Mouse (Mus musculus): Measurements from ENCODE around the gene Thrb. TPM values are rescaled to one million over a fixed set of nuclear protein-coding genes. Genes with fewer than 3 reads are reported as not detected.
A peak's percentile ranks its signal among the peaks of the same experiment; 100 is the strongest.

Thrb gene
- polyA plus RNA-seq, 1 experiment from 2014 or later, result 1.8 TPM

DNA sequence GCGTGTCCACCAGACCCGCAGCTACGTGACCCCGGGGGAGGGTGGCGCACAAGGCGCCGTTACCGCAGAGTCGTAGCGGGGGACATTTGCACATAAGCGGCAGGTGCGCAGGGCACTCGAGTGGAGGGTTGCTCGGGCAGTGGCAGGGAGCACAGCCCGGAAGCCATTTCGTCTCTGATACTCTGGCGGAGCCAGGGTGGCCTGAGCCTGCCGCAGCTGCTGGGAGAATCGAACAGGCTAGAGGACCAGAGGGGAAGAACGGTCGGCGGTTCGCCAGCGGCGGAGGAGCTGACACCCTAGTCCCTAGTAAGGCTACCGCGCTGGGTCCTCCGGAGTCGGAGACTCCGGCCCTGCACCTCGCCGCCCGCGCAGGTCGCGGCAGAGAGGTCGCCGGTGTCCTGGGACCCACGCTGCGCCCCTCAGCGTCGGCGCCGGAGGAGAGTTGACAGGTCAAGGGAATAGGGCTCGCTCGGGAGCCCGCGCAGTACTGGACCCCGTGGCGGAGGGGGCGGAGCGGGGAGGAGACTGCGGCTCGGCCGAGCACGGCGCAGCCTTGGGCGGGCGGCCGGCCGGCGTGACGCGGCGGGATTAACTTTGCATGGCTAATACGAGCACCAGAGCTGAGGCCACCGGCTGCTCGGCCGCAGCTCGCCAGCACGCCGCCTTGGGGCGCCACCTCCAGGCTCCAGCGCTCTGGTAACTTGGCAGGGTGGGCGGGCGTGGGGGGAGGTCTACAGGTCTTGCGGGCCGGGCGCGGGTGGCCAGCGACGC is 453 bp downstream of the Thrb start:
- H3K27me3 ChIP-seq (ENCODE audit: control insufficient read depth, insufficient read depth, low read length), result 0 out of 2 replicates have a peak, but pooled peaks cover 10% of the 10 kb centered on the region
- peak overlapping the region; percentile 85 for H3K4me2 ChIP-seq (ENCODE audit: low read length)
- H3K4me1 ChIP-seq (ENCODE audit: control insufficient read depth, insufficient read depth, low read length), result peaks cover 11% of the 10 kb centered on the region
- H3K9ac ChIP-seq (replicated peaks; ENCODE audit: low read length), result peak overlapping the region; percentile 60
- WGBS, result under 1% methylated on average over 82 of the region's 82 CpGs
- DNase-seq (peak; percentile 85), ATAC-seq (ENCODE audit: low FRiP score, low TSS enrichment) (peak; percentile 93)
- H3K4me3 ChIP-seq (replicated peaks; ENCODE audit: low read depth, low read length), result peak overlapping the region; percentile 74
- H3K9me3 ChIP-seq (ENCODE audit: control insufficient read depth, low read length), result no peaks in the 10 kb centered on the region
- no peaks in the 10 kb centered on the region for H3K36me3 ChIP-seq (ENCODE audit: control insufficient read depth, insufficient read depth, low read length)
- no peak overlapping the region for H3K27ac ChIP-seq (replicated peaks; ENCODE audit: low read depth, low read length)

DNA sequence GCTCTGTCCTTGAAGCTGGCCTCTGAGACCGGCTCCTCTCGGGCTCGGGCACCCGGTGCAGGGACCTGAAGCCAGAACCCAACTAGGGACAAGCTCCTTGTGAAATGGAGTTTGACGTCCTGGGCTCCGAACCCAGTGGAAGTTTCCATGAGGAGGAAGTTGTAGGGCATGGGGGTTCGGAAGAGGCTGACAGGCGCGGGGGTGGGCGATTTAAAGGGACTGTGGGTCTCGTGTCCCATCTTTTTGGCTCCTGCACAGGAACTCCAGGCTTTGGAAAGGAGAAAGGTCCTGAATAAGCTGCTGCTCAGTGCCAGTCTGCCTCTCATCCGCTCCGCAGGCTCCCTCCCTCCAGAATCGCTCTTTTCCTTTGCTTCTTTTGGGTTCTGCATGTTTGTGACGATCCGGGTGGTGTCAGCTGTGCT is 1.1 kb downstream of the Thrb start:
- Histone ChIP-seq H3K27ac (replicated peaks; ENCODE audit: low read depth, low read length) (no peak overlapping the region), H3K27me3 (ENCODE audit: control insufficient read depth, insufficient read depth, low read length) (0 out of 2 replicates have a peak, but pooled peaks cover 10% of the 10 kb centered on the region), H3K4me3 (replicated peaks; ENCODE audit: low read depth, low read length) (peak overlapping the region; percentile 74), H3K4me2 (ENCODE audit: low read length) (peak overlapping the region; percentile 85), H3K36me3 (ENCODE audit: control insufficient read depth, insufficient read depth, low read length) (no peaks in the 10 kb centered on the region), H3K4me1 (ENCODE audit: control insufficient read depth, insufficient read depth, low read length) (peaks cover 11% of the 10 kb centered on the region), H3K9ac (replicated peaks; ENCODE audit: low read length) (peak overlapping the region; percentile 60), H3K9me3 (ENCODE audit: control insufficient read depth, low read length) (no peaks in the 10 kb centered on the region)
- DNase-seq, result peak; percentile 60
- WGBS, result 0% methylated on average over 16 of the region's 16 CpGs
- ATAC-seq (ENCODE audit: low FRiP score, low TSS enrichment), result peak; percentile 28

DNA sequence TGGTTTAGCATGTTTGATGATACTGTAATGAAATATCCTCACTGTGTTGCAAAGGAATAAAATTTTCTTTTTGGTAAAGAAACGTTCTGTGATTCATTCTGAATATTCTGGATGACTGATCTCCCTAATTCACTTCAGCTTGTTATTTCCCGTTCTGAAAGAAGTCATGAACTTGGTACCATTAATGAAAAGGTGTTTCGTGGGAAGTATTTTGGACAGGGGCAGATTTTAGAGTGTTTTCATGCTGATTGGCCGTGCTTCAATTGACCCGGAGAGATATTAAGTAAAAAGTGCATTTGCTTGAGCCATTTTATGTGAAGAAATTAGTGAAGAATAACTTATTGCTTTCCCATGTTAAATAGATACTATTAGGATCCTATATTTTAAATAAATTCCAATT is 2.0 kb downstream of the Thrb start:
- H3K4me1 ChIP-seq (ENCODE audit: control insufficient read depth, insufficient read depth, low read length), result peaks cover 11% of the 10 kb centered on the region
- 0 out of 2 replicates have a peak, but pooled peaks cover 10% of the 10 kb centered on the region for H3K27me3 ChIP-seq (ENCODE audit: control insufficient read depth, insufficient read depth, low read length)
- 35% methylated on average over 5 of the region's 5 CpGs for WGBS
- ATAC-seq (ENCODE audit: low FRiP score, low TSS enrichment), result no peak
- no peak overlapping the region for H3K9ac ChIP-seq (replicated peaks; ENCODE audit: low read length)
- no peaks in the 10 kb centered on the region for H3K9me3 ChIP-seq (ENCODE audit: control insufficient read depth, low read length)
- peak overlapping the region; percentile 85 for H3K4me2 ChIP-seq (ENCODE audit: low read length)
- no peak overlapping the region for H3K4me3 ChIP-seq (replicated peaks; ENCODE audit: low read depth, low read length)
- DNase-seq, result no peak
- no peaks in the 10 kb centered on the region for H3K36me3 ChIP-seq (ENCODE audit: control insufficient read depth, insufficient read depth, low read length)
- H3K27ac ChIP-seq (replicated peaks; ENCODE audit: low read depth, low read length), result no peak overlapping the region

DNA sequence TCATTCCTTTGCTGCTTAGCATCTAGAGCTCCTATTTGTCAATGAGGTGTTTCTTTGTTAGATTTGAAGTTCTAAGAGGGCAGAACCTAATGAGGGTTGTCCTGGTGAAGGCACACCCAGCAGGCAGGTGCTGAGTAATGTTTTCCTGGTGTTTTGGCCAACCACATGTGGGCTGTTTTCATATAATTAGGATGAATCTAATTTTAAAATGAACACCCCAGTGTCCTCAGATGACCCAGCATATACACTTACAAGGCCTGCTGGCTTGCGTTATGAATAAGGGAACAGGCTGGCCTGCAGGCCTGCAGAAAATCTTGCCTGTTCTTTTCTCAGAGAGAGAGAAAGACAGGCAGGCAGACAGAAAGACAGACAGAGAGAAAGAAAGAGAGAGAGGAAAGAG is 14.3 kb downstream of the Thrb start:
- Histone ChIP-seq H3K4me1 (ENCODE audit: control insufficient read depth, insufficient read depth, low read length) (no peaks in the 10 kb centered on the region), H3K9me3 (ENCODE audit: control insufficient read depth, low read length) (no peaks in the 10 kb centered on the region), H3K36me3 (ENCODE audit: control insufficient read depth, insufficient read depth, low read length) (no peaks in the 10 kb centered on the region), H3K4me3 (replicated peaks; ENCODE audit: low read depth, low read length) (no peak overlapping the region), H3K9ac (replicated peaks; ENCODE audit: low read length) (no peak overlapping the region), H3K4me2 (ENCODE audit: low read length) (no peak overlapping the region), H3K27me3 (ENCODE audit: control insufficient read depth, insufficient read depth, low read length) (no peaks in the 10 kb centered on the region), H3K27ac (replicated peaks; ENCODE audit: low read depth, low read length) (no peak overlapping the region)
- 91% methylated on average over 1 of the region's 1 CpGs for WGBS
- ATAC-seq (ENCODE audit: low FRiP score, low TSS enrichment) (no peak), DNase-seq (no peak)

DNA sequence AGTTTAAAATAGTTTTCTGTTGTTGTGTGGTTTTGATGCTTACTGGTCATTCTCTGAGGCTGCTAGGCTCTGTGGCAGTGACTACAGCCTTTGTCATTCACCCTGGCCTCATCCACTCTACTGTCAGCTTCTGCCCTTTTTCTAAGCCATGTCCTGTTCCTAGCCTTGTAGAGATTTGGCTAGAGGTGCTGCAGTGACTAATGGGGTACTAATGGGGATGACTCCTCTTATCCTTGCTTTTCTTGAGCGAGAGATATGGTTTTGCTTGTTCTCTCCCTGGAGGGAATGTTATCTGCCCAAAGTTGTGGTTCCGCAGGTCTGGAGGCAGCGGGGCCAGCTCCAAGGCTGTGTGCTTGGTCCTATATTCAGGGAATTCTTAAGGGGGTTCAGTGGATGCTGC is 15.2 kb downstream of the Thrb start:
- Histone ChIP-seq H3K27me3 (ENCODE audit: control insufficient read depth, insufficient read depth, low read length) (no peaks in the 10 kb centered on the region), H3K9me3 (ENCODE audit: control insufficient read depth, low read length) (no peaks in the 10 kb centered on the region), H3K36me3 (ENCODE audit: control insufficient read depth, insufficient read depth, low read length) (no peaks in the 10 kb centered on the region), H3K4me1 (ENCODE audit: control insufficient read depth, insufficient read depth, low read length) (no peaks in the 10 kb centered on the region), H3K27ac (replicated peaks; ENCODE audit: low read depth, low read length) (no peak overlapping the region), H3K4me3 (replicated peaks; ENCODE audit: low read depth, low read length) (no peak overlapping the region), H3K9ac (replicated peaks; ENCODE audit: low read length) (no peak overlapping the region), H3K4me2 (ENCODE audit: low read length) (no peak overlapping the region)
- ATAC-seq (ENCODE audit: low FRiP score, low TSS enrichment), result no peak
- 91% methylated on average over 3 of the region's 3 CpGs for WGBS
- DNase-seq, result no peak

DNA sequence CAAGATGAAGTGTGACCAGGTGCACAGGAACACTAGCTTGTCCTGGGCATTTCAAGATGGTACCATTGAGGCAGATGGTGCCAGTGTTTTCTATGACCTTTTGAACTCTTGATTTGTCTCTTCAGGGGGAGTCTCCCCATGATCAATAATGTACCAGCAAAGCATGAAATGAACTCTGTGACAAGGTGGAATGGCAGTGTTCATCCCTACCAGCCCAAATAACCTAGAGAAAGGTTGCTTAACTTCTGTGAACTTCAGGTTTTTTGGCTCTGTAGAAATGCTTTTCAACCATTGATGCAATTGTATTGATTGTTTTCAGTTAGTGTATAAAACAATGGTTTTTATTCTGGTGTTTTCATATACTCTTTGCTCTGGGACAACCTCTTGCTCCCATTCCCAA is 21.4 kb downstream of the Thrb start:
- DNase-seq (no peak), ATAC-seq (ENCODE audit: low FRiP score, low TSS enrichment) (no peak)
- H3K4me1 ChIP-seq (ENCODE audit: control insufficient read depth, insufficient read depth, low read length), result no peaks in the 10 kb centered on the region
- H3K9me3 ChIP-seq (ENCODE audit: control insufficient read depth, low read length), result no peaks in the 10 kb centered on the region
- no peak overlapping the region for H3K27ac ChIP-seq (replicated peaks; ENCODE audit: low read depth, low read length)
- H3K4me2 ChIP-seq (ENCODE audit: low read length), result no peak overlapping the region
- no peaks in the 10 kb centered on the region for H3K36me3 ChIP-seq (ENCODE audit: control insufficient read depth, insufficient read depth, low read length)
- H3K4me3 ChIP-seq (replicated peaks; ENCODE audit: low read depth, low read length), result no peak overlapping the region
- no peak overlapping the region for H3K9ac ChIP-seq (replicated peaks; ENCODE audit: low read length)
- H3K27me3 ChIP-seq (ENCODE audit: control insufficient read depth, insufficient read depth, low read length), result no peaks in the 10 kb centered on the region

DNA sequence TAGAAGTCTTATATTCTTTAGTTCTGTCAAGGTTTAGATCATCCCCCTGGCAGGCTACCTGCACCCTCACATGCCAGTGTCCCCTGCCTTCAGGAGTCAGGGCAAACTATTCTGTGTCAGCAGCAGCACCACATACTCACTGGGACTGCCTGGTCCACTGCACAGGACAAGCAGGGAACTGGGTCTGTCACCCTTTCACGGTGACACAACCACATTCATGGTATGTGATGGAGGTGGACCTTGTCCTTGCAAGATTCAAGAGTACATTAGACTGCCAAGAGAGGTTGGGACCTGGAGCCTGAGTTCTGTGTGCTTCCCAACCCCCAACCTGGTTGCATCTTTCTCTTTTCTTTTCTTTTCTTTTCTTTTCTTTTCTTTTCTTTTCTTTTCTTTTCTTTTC is 24.8 kb downstream of the Thrb start:
- ATAC-seq (ENCODE audit: low FRiP score, low TSS enrichment) (no peak), DNase-seq (no peak)
- no peak overlapping the region for H3K9ac ChIP-seq (replicated peaks; ENCODE audit: low read length)
- WGBS, result 64% methylated on average over 1 of the region's 1 CpGs
- H3K4me1 ChIP-seq (ENCODE audit: control insufficient read depth, insufficient read depth, low read length), result no peaks in the 10 kb centered on the region
- H3K4me2 ChIP-seq (ENCODE audit: low read length), result no peak overlapping the region
- H3K27me3 ChIP-seq (ENCODE audit: control insufficient read depth, insufficient read depth, low read length), result no peaks in the 10 kb centered on the region
- no peaks in the 10 kb centered on the region for H3K9me3 ChIP-seq (ENCODE audit: control insufficient read depth, low read length)
- no peaks in the 10 kb centered on the region for H3K36me3 ChIP-seq (ENCODE audit: control insufficient read depth, insufficient read depth, low read length)
- no peak overlapping the region for H3K4me3 ChIP-seq (replicated peaks; ENCODE audit: low read depth, low read length)
- no peak overlapping the region for H3K27ac ChIP-seq (replicated peaks; ENCODE audit: low read depth, low read length)

DNA sequence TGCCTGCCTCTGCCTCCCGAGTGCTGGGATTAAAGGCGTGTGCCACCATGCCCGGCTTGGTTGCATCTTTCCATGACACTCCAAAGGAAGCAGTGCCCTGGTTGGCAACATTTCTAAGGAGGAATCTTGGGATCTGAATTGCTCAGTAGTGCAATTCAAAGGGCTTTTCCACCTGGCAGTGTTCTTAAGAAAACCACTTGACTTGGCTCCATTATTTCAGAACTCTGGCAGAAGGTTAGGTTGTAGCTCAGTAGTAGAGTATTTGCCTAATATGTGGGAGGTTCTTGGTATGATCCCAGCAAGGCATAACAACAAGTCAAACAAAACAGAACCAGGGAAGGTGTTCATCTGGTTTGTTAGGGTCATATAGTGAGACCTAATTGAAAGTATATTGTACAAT is 25.4 kb downstream of the Thrb start:
- H3K36me3 ChIP-seq (ENCODE audit: control insufficient read depth, insufficient read depth, low read length), result no peaks in the 10 kb centered on the region
- DNase-seq, result no peak
- no peak overlapping the region for H3K9ac ChIP-seq (replicated peaks; ENCODE audit: low read length)
- H3K4me3 ChIP-seq (replicated peaks; ENCODE audit: low read depth, low read length), result no peak overlapping the region
- no peaks in the 10 kb centered on the region for H3K27me3 ChIP-seq (ENCODE audit: control insufficient read depth, insufficient read depth, low read length)
- no peaks in the 10 kb centered on the region for H3K4me1 ChIP-seq (ENCODE audit: control insufficient read depth, insufficient read depth, low read length)
- no peak overlapping the region for H3K4me2 ChIP-seq (ENCODE audit: low read length)
- no peak for ATAC-seq (ENCODE audit: low FRiP score, low TSS enrichment)
- H3K27ac ChIP-seq (replicated peaks; ENCODE audit: low read depth, low read length), result no peak overlapping the region
- 100% methylated on average over 3 of the region's 3 CpGs for WGBS
- H3K9me3 ChIP-seq (ENCODE audit: control insufficient read depth, low read length), result no peaks in the 10 kb centered on the region

DNA sequence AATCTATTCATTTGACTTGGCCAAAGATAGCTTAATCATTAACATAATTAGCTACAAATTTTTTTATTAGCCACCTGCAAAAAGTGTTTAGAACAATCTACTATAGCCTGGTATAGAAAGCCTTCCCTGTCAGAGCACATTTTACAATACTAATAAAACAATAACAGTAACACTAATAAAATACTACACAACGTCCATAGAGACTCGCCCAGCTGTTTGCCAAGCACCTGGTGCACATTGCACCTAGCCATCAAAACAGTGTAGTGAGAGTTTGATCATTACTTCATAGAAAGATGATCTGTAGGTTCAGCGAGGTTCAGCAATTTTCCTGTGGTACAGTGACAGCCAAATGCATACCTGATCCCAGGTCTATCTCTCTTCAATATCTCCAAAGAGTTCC is 26.9 kb downstream of the Thrb start:
- no peak overlapping the region for H3K27ac ChIP-seq (replicated peaks; ENCODE audit: low read depth, low read length)
- WGBS, result 89% methylated on average over 3 of the region's 3 CpGs
- no peak for DNase-seq

More for the DNA sequence above, 26.9 kb downstream of the Thrb start:
- Histone ChIP-seq H3K4me2 (ENCODE audit: low read length) (no peak overlapping the region), H3K4me3 (replicated peaks; ENCODE audit: low read depth, low read length) (no peak overlapping the region), H3K9ac (replicated peaks; ENCODE audit: low read length) (no peak overlapping the region), H3K4me1 (ENCODE audit: control insufficient read depth, insufficient read depth, low read length) (no peaks in the 10 kb centered on the region), H3K27me3 (ENCODE audit: control insufficient read depth, insufficient read depth, low read length) (no peaks in the 10 kb centered on the region), H3K9me3 (ENCODE audit: control insufficient read depth, low read length) (no peaks in the 10 kb centered on the region), H3K36me3 (ENCODE audit: control insufficient read depth, insufficient read depth, low read length) (no peaks in the 10 kb centered on the region)
- ATAC-seq (ENCODE audit: low FRiP score, low TSS enrichment), result no peak
